Mouse (Mus musculus) lung, embryonic 15.5 days (tissue): ENCODE data around the gene Mcm9. TPM values are rescaled to one million over a fixed set of nuclear protein-coding genes. Genes with fewer than 3 reads are reported as not detected.

ENCODE experiments used
- polyA plus RNA-seq: library from polyadenylated mRNA; unstranded; fragments of >200 nt; fragmentation: Nextera tagmentation; extraction: Ambion mirVana; gene quantifications from 2 replicates; pipeline ENCODE4 v1.2.1, GENCODE M21; 2015

The Mcm9 gene
- polyA plus RNA-seq, 1 experiment from 2014 or later: 10.1 TPM

Other genes with a start within 250 kb of the Mcm9 start
- 122 and 128 TPM in 2 replicates for gene Asf1a, start 33.7 kb downstream of the Mcm9 start, polyA plus RNA-seq
- 3.8 and 5.2 TPM in 2 replicates for gene Fam184a, start 120.7 kb upstream of the Mcm9 start, polyA plus RNA-seq